ENCODE assay signal across 14 mouse cellular contexts in genomic region chr1:153327063-153327462, GRCm38 (mm10).
"Had no signal": no experiment of that assay in that cellular context is flagged by ENCODE, and none has a peak within 500 bp of the region (broad histone marks: within the 10 kb centered on the region; RNA-seq: fewer than 3 reads in every experiment).

No protein-coding gene starts in this region.

- H3K36me3 ChIP-seq: neural tube, embryonic 15.5 days had no signal

- H3K9me3 ChIP-seq: neural tube, embryonic 15.5 days; stomach, embryonic 15.5 days had no signal

- H3K27me3 ChIP-seq: neural tube, embryonic 15.5 days; stomach, embryonic 15.5 days had no signal

- H3K4me2 ChIP-seq: neural tube, embryonic 15.5 days; stomach, embryonic 15.5 days had no signal

- H3K4me3 ChIP-seq: neural tube, embryonic 15.5 days; stomach, embryonic 15.5 days had no signal

- DNase-seq: retina, postnatal 1 day; right cerebral cortex, adult 18-20 months; right cerebral cortex, postnatal 14 days; right cerebral cortex, postnatal 25 days; right cerebral cortex, postnatal 4 days; spleen, adult 18-20 months; thymus, adult 18-20 months; thymus, adult 2 months; thymus, postnatal 14 days; thymus, postnatal 25 days; thymus, postnatal 36 days; thymus, postnatal 4 days had no signal

- H3K27ac ChIP-seq: neural tube, embryonic 15.5 days; stomach, embryonic 15.5 days had no signal

- H3K9ac ChIP-seq: neural tube, embryonic 15.5 days; stomach, embryonic 15.5 days had no signal
